Mouse (Mus musculus): Measurements from ENCODE around the gene Ubl7. TPM values are rescaled to one million over a fixed set of nuclear protein-coding genes. Genes with fewer than 3 reads are reported as not detected.

Ubl7 gene
- 123 TPM in 2 replicates for polyA plus RNA-seq (2016; fragmentation: Nextera tagmentation; extraction: Ambion mirVana)

DNA sequence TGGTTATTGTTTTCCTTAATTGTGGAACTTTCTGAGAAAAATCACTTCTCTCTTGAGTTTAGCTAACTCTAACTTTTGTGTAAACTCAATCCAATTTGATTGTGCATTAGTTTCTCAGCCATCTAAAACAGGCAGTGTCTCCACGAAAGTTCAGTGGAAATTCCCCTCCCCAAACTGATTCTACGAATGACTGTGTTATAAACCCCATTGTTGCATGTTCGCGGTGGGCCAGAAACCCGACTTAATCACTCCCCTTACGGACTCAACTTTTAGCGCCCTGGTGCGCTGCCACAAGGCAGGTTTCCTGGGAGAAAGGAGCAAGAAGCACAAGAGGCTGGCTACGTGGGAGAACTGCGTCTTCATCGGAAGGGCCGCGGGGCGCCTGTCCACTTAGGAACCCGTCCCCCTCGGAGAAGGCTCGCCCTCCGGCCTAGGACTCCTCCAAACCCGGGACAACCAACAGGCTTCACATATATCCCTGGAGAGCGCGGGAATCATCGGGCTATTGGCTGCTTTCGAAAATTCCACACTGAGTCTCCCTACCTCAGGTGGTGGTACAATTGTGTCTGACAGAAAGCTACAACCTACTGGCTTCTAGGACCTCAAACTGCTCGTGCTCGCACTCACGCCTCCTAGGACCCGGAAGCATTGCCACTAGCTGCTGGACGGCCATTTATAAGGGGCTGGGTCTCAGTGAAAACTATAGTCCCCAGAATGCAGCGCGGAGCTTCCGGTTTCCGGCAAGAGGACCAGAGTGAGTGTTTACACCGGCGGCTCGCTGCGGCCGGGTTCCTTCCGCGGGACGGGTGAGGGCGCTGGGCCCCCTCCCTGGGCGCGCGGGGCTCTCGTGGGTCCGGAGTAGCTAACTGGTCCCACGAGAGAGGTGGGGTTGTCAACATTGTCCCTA, at the start of gene Ubl7:
Ubl7 (plus strand) TSS at position 726 of the 907 bp plus-strand sequence.
- H3K27ac ChIP-seq = peak within 1 kb of the TSS; percentile 85
- H3K9ac ChIP-seq = peak within 1 kb of the TSS; percentile 74
- H3K9me3 ChIP-seq = no peaks in the 10 kb centered on the region
- H3K4me1 ChIP-seq = peaks cover 8% of the 10 kb centered on the region; the same call in 1 of the 2 replicates
- WGBS = 1% methylated on average over 47 of the region's 47 CpGs
- ATAC-seq (ENCODE audit: insufficient number of reproducible peaks, insufficient read depth, low FRiP score, low TSS enrichment) = peak; percentile 91
- H3K27me3 ChIP-seq = no peaks in the 10 kb centered on the region
- peak within 1 kb of the TSS; percentile 71 for H3K4me3 ChIP-seq
- H3K4me2 ChIP-seq (replicated peaks) = peak within 1 kb of the TSS; percentile 80
- 0 out of 2 replicates have a peak, but pooled peaks cover 6% of the 10 kb centered on the region for H3K36me3 ChIP-seq

DNA sequence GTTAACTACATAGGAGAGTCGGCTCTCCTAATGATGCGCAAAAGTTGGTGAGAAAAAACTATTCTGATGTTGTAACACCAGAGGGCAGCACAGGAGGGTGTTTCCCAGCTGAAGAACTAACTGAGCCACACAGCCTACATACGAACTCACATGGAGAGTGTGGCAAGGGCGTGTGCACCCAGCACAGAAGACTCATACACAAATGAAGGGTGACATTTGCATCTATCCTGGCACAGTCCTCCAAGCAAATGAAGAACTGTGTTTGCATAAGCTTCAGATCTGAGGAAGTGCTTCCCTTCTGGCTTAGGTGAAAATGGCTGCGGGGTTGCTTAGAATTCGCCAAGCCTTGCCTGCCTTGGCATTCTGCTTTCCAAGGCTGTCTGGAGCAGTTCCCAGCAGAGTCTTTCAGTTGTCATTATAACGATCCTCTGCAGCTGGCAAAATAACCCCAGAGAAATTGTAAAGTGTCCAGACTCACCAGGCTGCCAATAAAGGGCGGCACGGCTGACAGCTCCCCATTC, 48.8 kb upstream of the Ubl7 start:
- no peaks in the 10 kb centered on the region for H3K36me3 ChIP-seq
- 46% methylated on average over 9 of the region's 9 CpGs for WGBS

DNA sequence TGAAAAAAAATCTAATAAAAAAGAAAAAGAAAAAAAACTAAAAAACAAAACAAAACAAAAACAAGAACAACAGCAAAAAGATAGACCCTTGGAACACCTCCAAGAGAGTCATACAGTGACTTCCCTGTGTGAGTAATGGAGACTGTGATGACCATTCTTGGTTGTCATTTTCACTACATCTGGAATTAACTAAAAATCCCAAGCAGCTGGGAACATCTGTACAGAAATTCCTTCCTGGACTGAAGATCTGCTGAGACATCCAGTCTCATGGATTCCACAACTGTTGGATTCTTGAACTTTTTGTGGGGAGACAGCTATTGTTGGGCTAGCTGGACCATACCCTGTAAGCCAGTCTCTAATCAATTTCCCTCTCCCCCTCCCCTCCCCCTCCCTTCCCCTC, 46.4 kb upstream of the Ubl7 start:
- ATAC-seq (ENCODE audit: insufficient number of reproducible peaks, insufficient read depth, low FRiP score, low TSS enrichment) = no peak
- Histone ChIP-seq H3K4me3 (no peak overlapping the region), H3K27ac (no peak overlapping the region), H3K4me2 (replicated peaks) (no peak overlapping the region), H3K4me1 (no peaks in the 10 kb centered on the region), H3K27me3 (no peaks in the 10 kb centered on the region), H3K9me3 (no peaks in the 10 kb centered on the region), H3K9ac (no peak overlapping the region), H3K36me3 (no peaks in the 10 kb centered on the region)

More for the DNA sequence above, 48.8 kb upstream of the Ubl7 start:
- H3K27me3 ChIP-seq = no peaks in the 10 kb centered on the region
- ATAC-seq (ENCODE audit: insufficient number of reproducible peaks, insufficient read depth, low FRiP score, low TSS enrichment) = no peak
- no peak overlapping the region for H3K9ac ChIP-seq
- no peak overlapping the region for H3K27ac ChIP-seq
- H3K4me2 ChIP-seq (replicated peaks) = no peak overlapping the region
- H3K9me3 ChIP-seq = no peaks in the 10 kb centered on the region
- H3K4me3 ChIP-seq = no peak overlapping the region
- H3K4me1 ChIP-seq = no peaks in the 10 kb centered on the region

- Histone ChIP-seq H3K9me3 (no peaks in the 10 kb centered on the region), H3K27me3 (no peaks in the 10 kb centered on the region), H3K4me2 (replicated peaks) (no peak overlapping the region), H3K4me1 (no peaks in the 10 kb centered on the region), H3K36me3 (no peaks in the 10 kb centered on the region), H3K9ac (no peak overlapping the region), H3K4me3 (no peak overlapping the region), H3K27ac (no peak overlapping the region)
- no peak for ATAC-seq (ENCODE audit: insufficient number of reproducible peaks, insufficient read depth, low FRiP score, low TSS enrichment)
- 82% methylated on average over 7 of the region's 7 CpGs for WGBS
Measured at GRCm38 (mm10) chr9:57866530-57866929, 44.2 kb upstream of the Ubl7 start.

- WGBS = 83% methylated on average over 4 of the region's 4 CpGs
- Histone ChIP-seq H3K27me3 (no peaks in the 10 kb centered on the region), H3K4me1 (no peaks in the 10 kb centered on the region), H3K36me3 (no peaks in the 10 kb centered on the region), H3K9ac (no peak overlapping the region), H3K9me3 (no peaks in the 10 kb centered on the region), H3K27ac (no peak overlapping the region), H3K4me2 (replicated peaks) (no peak overlapping the region), H3K4me3 (no peak overlapping the region)
- no peak for ATAC-seq (ENCODE audit: insufficient number of reproducible peaks, insufficient read depth, low FRiP score, low TSS enrichment)
Measured at GRCm38 (mm10) chr9:57867236-57867635, 43.5 kb upstream of the Ubl7 start.

- no peak overlapping the region for H3K9ac ChIP-seq
- no peaks in the 10 kb centered on the region for H3K4me1 ChIP-seq
- no peaks in the 10 kb centered on the region for H3K9me3 ChIP-seq
- no peaks in the 10 kb centered on the region for H3K36me3 ChIP-seq
- no peak overlapping the region for H3K4me3 ChIP-seq
- H3K27me3 ChIP-seq = no peaks in the 10 kb centered on the region
- no peak overlapping the region for H3K4me2 ChIP-seq (replicated peaks)
- ATAC-seq (ENCODE audit: insufficient number of reproducible peaks, insufficient read depth, low FRiP score, low TSS enrichment) = no peak
- WGBS = 76% methylated on average over 5 of the region's 5 CpGs
- no peak overlapping the region for H3K27ac ChIP-seq
Measured at GRCm38 (mm10) chr9:57867880-57868279, 42.9 kb upstream of the Ubl7 start.

- no peaks in the 10 kb centered on the region for H3K27me3 ChIP-seq
- H3K9me3 ChIP-seq = no peaks in the 10 kb centered on the region
- WGBS = 76% methylated on average over 6 of the region's 6 CpGs
- no peaks in the 10 kb centered on the region for H3K4me1 ChIP-seq
- no peak overlapping the region for H3K4me3 ChIP-seq
- H3K9ac ChIP-seq = no peak overlapping the region
- H3K4me2 ChIP-seq (replicated peaks) = no peak overlapping the region
- no peak overlapping the region for H3K27ac ChIP-seq
- no peak for ATAC-seq (ENCODE audit: insufficient number of reproducible peaks, insufficient read depth, low FRiP score, low TSS enrichment)
- no peaks in the 10 kb centered on the region for H3K36me3 ChIP-seq
Measured at GRCm38 (mm10) chr9:57868767-57869166, 42.0 kb upstream of the Ubl7 start.

GRCm38 (mm10) chr9:57870273-57870816, 40.4 kb upstream of the Ubl7 start:
- Histone ChIP-seq H3K9ac (no peak overlapping the region), H3K27me3 (no peaks in the 10 kb centered on the region), H3K4me1 (no peaks in the 10 kb centered on the region), H3K4me2 (replicated peaks) (no peak overlapping the region), H3K9me3 (no peaks in the 10 kb centered on the region), H3K27ac (no peak overlapping the region), H3K4me3 (no peak overlapping the region), H3K36me3 (no peaks in the 10 kb centered on the region)
- no peak for ATAC-seq (ENCODE audit: insufficient number of reproducible peaks, insufficient read depth, low FRiP score, low TSS enrichment)
- WGBS = 53% methylated on average over 2 of the region's 2 CpGs

- Histone ChIP-seq H3K27me3 (no peaks in the 10 kb centered on the region), H3K4me3 (no peak overlapping the region), H3K4me1 (no peaks in the 10 kb centered on the region), H3K4me2 (replicated peaks) (no peak overlapping the region), H3K9ac (no peak overlapping the region), H3K27ac (no peak overlapping the region), H3K36me3 (no peaks in the 10 kb centered on the region), H3K9me3 (no peaks in the 10 kb centered on the region)
- 63% methylated on average over 5 of the region's 5 CpGs for WGBS
- ATAC-seq (ENCODE audit: insufficient number of reproducible peaks, insufficient read depth, low FRiP score, low TSS enrichment) = no peak
Measured at GRCm38 (mm10) chr9:57874134-57874533, 36.6 kb upstream of the Ubl7 start.

DNA sequence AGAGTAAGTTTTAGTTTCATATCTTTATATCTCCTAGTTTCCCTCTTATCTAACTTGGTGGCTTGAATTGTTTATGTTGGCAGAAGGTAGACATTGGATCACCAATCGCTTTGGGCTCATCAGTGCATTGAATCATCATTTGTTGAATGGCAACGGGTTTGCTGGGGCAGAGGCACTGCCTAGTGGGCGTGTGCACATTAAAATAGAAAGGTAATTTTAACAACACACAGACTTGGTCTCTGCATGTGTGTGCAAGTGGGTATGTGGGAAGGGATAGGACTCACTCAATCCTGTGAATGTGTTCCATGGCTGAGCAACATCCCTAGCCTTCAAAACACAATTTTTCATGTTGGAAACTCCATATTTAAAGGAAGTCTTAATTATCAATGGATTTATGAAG, 35.8 kb upstream of the Ubl7 start:
- Histone ChIP-seq H3K27me3 (no peaks in the 10 kb centered on the region), H3K27ac (no peak overlapping the region), H3K4me1 (no peaks in the 10 kb centered on the region), H3K36me3 (no peaks in the 10 kb centered on the region), H3K4me2 (replicated peaks) (no peak overlapping the region), H3K4me3 (no peak overlapping the region), H3K9me3 (no peaks in the 10 kb centered on the region), H3K9ac (no peak overlapping the region)
- 66% methylated on average over 3 of the region's 3 CpGs for WGBS
- no peak for ATAC-seq (ENCODE audit: insufficient number of reproducible peaks, insufficient read depth, low FRiP score, low TSS enrichment)

DNA sequence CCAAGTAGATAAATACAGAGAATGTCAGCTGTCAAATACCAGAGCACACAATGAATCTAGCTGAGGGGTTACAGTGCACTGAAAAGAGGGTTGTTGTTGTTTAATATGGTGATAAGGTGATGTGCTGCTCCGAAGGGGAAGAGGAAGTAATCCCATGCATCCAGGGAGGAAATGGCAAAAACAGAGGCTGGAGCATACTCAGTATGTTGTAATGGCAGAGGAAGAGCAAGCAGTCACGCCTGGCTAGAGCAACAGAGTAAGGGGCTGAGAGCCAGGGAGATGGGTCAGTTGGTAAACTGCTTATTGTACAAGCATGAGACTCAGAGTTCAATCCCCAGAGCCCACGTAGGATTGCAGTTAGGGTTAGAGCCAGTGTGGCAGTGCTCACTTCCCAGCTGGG, 31.6 kb upstream of the Ubl7 start:
- 54% methylated on average over 3 of the region's 3 CpGs for WGBS
- H3K9ac ChIP-seq = no peak overlapping the region
- H3K4me2 ChIP-seq (replicated peaks) = no peak overlapping the region
- no peak overlapping the region for H3K4me3 ChIP-seq
- no peaks in the 10 kb centered on the region for H3K36me3 ChIP-seq
- H3K27me3 ChIP-seq = no peaks in the 10 kb centered on the region
- no peaks in the 10 kb centered on the region for H3K9me3 ChIP-seq
- H3K4me1 ChIP-seq = no peaks in the 10 kb centered on the region
- no peak for ATAC-seq (ENCODE audit: insufficient number of reproducible peaks, insufficient read depth, low FRiP score, low TSS enrichment)
- H3K27ac ChIP-seq = no peak overlapping the region

DNA sequence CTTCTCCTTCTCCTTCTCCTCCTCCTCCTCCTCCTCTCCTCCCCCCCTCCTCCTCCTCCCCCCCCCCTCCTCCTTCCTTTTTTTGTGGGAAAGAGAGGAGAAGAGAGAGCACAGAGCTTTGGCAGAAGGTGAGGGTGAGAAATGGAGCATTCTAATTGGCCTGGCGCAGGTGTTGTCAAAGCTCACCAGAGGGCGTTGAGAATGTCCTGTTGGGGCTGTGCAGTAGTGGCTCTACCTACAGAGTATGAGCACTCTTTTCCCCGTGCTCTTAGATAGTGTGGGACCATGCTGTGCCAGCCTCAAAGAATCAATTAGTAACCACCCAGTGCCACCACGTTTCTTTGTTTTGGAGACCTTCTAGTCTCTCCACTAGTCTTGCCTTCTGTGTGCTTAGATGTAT, 30.5 kb upstream of the Ubl7 start:
- Histone ChIP-seq H3K9ac (no peak overlapping the region), H3K9me3 (no peaks in the 10 kb centered on the region), H3K27ac (no peak overlapping the region), H3K4me2 (replicated peaks) (no peak overlapping the region), H3K4me3 (no peak overlapping the region), H3K4me1 (no peaks in the 10 kb centered on the region), H3K36me3 (no peaks in the 10 kb centered on the region), H3K27me3 (no peaks in the 10 kb centered on the region)
- 22% methylated on average over 4 of the region's 4 CpGs for WGBS
- ATAC-seq (ENCODE audit: insufficient number of reproducible peaks, insufficient read depth, low FRiP score, low TSS enrichment) = no peak

Measured in embryonic facial prominence, embryonic 12.5 days (tissue).